Mouse (Mus musculus) cerebellum, postnatal 4 days (tissue): Measurements from ENCODE around the gene Slc26a3.
A peak's percentile ranks its signal among the peaks of the same experiment; 100 is the strongest.

Experiments
- DNase-seq, 2 experiments: peaks; one replicate each; pipeline ENCODE4 v3.0.0; 2022; ENCODE audit warnings: low spot score in 2 of 2, mixed read lengths in 1 of 2

The Slc26a3 gene

DNA sequence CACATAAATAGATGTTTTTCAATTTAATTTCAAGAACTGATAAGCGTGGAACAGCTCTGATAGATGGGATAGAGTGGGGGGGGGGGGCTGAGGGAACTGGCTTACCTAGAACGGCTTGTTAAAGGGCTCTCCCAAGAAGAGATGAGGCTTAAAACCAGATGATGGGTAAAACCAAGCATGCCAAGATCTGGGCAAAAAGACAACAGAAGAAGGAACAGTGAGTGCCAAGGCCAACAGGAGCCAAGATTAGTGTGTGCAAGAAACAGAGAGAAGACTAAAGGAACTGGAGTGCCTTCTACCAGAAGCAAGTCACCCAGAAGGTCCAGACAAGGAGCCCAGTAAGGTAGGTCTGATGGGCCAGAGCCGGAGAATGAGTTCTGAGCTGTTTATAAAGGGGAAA lies at the start of gene Slc26a3:
Slc26a3 (plus strand) TSS at position 301 of the 400 bp plus-strand sequence.
- no peak for DNase-seq

DNA sequence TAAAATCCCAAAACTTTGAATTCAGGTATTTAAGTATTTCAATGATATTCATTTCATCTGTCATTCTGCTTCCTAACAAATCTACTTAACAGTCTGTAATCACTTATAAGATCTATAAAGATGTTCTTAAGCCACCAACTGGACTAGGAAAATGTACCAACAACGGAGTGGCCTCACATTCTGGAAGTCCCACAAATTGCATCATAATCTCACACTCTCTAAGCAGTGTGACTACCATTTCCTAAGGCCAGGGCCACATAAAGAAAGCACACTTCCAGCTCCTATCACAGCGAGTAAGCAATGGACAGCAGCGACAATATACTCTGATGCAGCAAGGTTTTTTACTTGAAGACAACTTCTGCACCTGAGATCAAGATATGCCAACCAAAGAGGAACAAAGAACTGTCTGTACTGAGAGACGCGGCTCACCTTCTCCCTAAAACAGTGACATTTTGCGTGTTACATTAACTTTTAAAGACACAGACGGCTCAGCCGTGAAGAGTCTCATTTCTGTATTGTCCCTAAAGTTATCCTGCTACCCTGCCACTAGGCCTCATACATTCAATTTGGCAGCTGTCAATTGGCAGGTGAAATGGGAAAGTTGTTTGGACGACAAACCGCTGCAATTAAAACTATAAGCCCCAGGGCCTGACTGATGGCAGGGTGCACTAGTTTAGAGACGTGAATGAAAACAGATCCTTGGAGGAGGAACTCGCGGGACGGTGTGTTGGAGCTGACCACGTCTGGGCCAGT lies 40.3 kb upstream of the Slc26a3 start:
- no peak for DNase-seq

DNA sequence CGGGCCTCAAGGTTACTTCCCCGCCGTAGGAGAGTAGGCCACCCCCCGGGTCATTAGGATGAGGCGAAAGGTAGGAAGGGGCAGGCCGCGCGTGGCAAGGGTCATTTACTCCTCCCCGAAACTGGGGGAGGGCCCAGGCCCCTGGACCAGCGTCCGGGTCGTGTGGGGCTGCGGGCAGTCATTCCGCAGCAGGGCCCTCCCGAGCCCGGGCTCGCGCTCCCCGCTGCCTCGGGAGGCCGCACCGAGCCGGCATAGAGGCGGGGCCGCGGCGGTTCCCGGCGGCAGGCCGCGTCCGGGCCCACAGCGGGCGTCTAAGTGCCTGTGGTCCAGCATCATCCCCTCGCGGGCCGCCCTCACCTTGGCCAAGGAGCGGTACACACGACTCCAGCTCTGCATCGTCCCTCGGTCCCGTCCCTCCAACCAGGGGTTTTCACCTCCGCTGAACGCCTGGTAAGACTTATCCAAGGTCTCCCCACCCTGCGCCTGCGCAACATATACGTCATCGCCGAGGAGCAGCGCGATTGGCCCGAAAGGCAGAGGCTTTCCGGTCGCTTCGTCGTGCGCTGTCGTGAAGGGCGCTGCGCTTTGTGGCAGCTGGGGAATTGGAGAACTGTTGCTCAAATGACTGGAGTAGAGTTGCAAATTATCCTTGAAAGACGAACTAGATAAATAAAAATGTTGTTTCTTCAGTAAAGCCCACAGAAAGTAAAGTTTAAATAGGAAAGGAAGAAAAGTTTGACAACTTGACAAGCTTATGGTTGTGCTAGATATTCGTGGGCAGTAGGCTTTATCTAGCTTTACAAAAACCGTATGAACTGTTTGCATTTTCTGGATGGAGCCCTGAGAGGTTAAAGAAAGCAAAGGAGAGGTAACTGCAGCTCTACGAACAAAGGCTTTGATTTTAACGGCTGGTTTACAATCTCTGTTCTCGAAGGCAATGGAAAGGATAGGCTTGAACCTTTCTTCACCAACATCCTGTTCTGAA lies 39.4 kb upstream of the Slc26a3 start, which contains the start of gene Dld:
Dld (minus strand) TSS at position 510 of the 985 bp plus-strand sequence.
- DNase-seq: peak; percentile 91 to 92

DNA sequence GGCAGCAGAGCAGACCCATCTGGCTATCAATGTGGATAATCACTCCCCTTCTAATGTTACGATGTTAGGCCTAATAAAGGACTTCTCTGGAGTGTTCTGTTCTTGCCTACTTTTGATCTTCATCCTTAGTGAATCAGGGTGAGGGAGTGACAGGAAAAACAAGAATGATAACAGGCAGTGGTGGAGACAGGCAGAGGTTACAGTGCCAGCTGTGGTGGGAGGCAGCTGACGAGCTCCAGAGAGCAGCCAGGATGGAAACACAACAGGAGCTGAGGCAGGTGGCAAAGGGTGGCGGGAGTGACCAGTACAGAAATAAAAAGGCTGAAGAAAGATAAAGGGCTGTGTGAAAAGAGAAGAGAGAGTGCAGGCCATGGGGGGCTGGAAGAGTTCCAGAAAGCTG lies 24.2 kb upstream of the Slc26a3 start:
- DNase-seq: no peak

DNA sequence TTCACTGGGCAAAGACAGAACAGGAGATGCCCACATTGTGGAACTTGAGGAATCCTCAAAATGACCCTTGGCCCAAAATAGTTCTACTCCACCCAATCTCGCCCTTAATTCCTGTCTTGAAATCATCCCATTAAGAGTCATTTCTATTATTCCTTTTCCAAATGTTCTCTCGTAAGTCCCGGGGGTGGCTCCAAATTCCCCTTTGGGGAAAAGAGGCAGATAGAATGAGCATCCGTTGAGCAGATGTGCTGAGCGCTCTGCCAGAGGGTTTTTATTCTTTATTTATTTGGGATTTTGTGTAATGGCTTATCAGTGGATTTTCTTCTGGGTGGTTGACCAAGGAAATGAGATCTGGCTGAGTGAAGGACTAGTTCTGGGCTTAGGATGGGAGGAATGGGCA lies 22.9 kb upstream of the Slc26a3 start:
- DNase-seq: no peak

DNA sequence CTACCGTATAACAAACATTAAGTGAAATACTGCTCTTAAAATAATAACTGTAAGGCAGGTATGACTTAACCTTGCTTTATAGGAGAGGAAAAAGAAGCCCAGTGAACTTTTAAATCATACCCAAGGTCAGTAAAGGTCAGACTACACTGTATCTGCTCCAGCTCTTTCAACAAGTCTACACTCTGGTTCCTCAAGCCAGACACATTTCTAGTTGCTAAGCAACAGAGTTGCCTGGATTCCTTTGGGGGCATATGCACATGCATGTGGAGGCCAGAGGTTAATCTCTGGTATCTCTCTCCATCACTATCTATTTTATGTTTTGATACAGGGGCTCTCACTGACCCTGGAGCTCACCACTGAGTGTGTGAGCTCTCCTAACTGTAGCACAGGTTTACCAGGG lies 21.6 kb upstream of the Slc26a3 start:
- no peak for DNase-seq

DNA sequence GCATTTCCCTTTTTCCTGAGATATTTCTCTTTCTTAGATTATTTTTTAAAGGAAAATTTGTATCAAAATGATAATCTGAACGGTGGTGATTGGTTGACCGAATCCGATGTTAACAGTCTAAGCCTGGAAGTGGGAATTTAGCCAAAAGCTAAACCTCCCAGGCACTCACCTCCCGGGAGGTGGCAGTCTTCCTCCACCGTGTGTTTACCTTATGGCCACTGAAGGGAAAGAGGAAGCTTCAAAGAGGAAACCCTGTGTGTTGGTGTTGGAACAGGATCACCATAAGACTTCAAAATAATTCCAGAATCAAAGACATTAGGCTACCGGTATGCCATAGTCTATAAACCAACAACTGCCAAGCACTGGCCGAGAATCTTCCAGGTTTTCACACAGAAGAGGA lies 21.0 kb upstream of the Slc26a3 start:
- no peak for DNase-seq

DNA sequence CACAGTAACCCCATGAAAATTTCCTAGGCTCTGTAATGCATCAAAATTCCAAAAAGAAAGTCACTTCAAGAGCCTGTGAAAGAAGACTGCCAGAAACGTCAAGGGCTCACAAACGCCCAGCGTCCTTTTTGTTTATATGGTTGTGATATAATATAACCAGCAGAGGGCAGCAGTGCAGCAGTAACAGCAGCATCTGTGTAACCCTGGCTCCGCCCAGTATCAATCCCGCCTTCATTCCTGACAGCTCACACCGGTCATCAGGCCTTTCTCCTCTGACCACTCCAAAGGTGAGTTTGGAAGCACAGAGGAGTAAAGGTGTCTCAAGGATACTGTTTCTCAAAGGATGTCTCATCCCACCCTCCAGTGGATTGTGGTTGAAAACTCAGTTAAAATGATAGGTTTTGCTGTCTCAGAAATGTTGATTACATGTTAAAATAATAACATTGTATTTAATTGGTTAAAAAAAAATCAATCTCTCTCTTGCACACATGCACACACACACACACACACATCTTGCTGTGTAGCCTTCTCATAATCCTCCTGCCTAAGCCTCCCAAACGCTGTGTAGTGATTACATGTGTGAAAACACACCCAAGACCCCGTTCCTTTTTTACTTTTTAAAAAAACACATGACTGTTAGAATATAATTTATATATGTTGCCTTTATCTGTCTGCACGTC lies 15.9 kb upstream of the Slc26a3 start:
- DNase-seq: peak in 1 of 2 experiments; percentile 58

DNA sequence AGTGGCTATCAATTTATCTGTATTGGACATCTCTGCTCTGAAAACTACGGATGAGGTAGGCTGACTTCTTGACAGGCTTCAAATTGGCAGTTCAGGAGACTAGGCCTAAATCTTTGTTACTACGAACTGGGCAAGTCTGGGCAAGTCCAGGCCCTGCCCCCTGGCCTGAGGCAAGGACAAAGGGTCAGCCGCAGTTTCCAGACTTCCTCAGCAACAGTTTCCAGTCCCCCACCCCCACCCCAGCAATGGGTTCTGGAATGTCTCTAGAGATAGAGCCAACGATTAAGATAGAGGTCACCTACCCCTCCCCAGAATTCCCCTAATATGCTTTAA lies 15.4 kb upstream of the Slc26a3 start:
- no peak for DNase-seq

DNA sequence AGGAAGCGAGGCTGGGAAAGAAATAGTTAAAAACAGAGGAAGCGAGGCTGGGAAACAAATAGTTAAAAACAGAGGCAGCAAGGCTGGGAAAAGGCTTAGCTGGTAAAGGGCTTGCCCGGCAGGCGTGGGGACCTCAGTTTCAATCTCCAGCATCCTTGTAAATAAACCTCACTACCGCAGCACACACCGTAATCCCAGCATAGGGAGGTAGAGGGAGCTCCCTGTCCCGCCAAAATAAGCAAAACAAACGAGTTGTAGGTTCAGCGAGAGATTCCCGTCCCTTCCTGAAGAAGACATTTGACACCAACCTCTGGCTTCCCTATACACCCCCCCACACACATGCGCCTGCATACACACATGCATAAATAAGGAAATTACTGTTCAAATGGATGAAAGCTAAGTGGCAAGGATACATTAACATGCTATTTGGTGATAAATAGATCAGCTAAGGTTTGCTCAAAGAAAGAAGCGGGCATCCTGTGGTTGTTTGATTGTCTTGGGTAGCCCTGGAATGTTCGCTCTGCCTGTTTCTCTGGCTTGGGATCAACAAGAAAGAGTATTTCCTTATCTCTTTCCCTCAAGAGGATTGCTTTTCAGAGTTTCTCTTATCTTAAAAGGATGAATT lies 14.2 kb upstream of the Slc26a3 start:
- DNase-seq: no peak

DNA sequence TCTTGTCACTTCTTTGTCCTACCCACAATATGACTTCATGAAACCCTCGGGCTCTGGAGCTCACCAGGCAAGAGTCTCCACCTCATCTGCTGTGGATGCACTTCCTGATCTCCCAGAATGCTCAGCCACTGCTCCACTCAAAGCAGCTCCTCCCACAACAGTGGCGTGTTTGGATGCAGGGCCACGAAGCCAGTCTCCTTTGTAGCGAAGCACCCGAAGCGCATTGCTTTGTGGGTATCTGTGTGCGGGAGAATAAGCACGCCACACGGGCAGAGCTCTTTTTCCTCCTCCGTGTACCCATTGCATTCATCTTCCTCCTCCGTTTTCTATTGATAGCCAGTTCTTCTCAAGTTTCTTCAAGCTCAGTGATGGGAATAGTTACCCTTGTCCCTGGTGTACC lies 13.4 kb upstream of the Slc26a3 start:
- no peak for DNase-seq

DNA sequence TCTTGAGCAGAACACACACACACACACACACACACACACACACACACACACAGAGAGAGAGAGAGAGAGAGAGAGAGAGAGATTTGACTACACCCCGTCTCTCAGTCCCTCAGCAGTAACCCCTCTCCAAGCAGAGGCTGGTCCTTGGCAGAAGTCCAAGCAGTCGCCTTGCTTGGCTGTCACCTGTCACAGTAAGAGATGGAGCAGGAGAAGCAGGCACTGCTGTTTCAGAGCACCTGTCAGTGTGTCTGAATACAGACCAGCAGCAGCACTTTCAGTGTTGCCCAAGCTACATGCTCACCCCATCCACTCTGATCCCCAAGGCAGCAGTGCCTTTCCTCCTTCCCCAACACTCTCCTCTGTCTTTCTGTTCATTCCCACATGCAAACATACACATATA lies 9.8 kb upstream of the Slc26a3 start:
- DNase-seq: peak in 1 of 2 experiments; percentile 11

DNA sequence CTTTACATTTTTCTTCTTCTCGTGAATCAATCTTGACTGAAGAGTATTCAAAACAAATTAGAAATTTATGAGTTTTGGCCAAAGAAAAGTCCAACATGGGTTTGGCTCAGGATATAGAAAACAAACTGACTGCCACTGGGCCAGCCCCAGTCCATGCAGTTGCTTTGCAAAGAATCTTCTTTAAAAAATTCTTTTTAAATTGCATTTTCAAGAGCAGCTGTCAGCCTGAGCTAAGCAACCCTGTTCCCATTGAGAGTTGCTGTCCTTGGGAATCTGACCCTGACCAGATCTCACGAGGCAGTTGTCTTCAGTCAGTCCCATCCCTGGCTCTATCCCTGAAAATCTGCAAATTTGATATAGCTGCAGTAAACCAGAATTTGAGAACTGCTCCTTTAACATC lies 8.2 kb upstream of the Slc26a3 start:
- no peak for DNase-seq

DNA sequence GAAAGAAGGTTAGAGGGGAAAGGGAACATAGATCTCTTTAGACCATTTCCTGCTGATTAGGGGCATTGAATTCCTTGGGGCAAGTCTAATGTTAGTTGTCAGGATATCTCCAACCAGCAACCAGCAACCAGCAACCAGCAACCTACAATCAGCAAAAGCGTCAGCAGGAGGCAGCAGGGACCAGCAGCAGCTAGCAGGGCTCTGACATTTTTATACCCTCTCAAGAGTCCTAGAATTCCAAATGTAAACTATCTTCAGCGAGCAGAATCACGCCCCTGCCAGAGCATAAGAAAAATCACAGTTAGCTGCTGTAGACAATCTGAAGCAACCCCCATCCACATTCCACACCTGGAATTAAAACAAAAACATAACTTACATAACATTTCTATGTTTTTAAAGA lies 3.4 kb upstream of the Slc26a3 start:
- no peak for DNase-seq

DNA sequence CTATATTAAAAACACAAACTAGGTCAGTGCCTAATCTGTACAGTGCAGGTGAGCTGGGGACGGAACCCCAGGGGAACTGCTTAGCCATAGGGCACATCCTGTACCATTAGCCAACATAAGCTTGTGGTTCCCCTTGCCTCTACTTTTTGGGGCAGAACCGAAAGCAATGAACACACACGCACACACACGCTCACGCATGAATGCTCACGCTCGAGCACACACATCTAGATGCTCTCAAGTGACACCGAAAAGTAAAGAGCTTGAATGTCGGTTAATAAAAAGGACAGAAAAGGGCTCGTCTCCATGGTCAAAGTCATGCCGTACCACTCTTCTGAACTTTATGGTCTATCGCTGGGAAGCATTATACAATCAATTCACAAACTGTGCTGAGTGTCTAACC lies 1.0 kb downstream of the Slc26a3 start:
- DNase-seq: no peak

DNA sequence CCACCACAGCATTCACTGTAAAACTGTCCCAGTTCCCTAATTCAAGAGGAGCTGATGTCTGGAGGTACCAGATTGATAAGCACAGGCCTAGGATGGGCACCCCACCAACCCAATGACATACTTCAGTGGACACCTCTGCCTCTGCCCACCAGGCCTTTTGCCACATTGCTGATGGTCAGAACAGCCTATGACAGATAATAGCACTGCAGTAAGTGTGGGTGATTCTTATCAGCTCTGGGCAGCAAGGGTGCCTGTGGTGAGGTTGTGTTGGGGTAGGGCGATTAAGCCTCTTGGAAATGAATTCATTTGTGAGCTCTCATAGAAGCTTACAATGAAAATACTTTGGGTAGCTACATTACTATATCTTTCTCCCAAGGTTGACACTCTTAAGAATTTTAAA lies 5.2 kb downstream of the Slc26a3 start:
- no peak for DNase-seq

DNA sequence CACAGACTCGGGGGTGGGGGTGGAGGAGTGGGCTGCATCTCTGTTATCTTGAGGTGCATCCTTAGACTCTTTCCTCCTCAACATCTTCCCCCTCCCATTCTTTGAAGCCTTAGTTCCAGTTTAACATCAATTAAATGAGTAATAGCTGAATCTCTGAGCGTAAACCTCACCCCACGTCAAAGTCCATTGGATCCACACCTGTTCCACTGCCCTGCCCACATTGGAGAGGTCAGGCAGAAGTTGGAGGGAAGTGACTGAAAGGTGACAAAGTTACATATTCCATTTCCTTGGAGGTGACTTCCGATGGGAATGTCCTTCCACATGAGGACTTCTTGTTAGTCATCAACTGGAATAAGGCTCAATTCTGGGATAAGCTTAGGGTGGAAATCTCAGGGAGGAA lies 7.0 kb downstream of the Slc26a3 start:
- no peak for DNase-seq

DNA sequence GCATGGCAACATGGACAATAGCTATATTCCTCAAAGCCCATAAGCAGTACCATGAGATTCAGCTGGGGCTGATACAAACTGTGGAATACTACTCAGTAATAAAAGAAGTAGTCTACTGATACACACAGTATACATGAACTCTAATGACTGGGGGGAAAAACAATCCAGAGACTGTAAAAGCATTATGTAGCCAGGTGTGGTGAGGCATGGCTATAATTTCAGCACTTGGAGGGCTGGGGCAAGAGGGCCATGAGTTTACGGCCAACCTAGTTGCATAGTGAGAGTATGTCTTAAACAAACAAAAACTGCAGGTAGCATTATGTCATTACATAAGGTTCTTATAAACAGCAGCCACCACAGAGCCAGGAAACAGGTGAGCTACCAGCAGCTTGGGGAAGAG lies 10.2 kb downstream of the Slc26a3 start:
- no peak for DNase-seq

DNA sequence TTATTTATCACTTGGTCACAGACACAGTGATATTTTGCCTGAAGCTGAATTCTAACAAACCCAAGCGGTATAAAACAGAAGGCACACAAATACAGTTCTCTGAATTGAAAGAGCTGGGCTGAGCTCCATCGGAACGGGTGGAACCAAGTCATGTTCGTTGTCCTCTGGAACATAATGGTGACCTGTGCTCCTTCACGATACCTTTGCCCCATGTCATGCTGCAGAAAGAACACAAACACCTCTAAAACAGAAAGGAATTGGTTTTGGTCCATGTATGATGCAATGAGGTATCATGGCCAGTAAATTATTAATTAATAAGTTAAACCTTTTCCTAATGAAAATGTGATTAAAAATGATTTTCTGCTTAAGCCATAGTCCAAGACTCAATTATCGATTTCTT lies 11.3 kb downstream of the Slc26a3 start:
- DNase-seq: no peak

DNA sequence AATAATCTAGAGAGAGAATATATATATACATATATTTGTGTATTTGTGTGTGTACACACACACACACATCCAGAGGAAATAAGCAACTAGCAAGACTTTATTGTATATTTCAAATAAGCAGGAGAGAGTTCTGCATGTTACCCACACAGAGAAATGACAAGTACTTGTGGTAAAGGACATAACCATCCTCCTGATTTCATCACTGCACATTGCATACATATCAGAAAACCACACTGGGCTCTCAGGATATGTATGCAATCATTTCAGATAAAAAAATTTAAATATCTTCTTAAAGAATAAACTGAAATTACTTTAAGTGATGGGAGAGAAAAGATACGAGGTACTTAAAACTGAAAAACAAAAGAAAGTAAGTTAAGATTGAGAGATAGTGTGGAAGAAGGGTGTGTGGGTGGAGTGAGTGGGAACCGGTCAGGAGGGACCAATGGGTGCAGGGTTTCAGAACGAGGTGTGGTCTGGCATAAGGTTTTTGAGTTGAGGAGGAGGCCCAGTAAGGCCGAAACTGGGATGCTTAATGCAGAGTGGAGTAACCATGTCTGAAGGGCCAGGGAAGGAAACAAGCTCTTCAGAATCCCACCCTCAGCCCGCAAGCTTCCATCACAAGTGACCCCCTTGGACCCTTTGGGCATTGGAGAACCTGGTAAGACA lies 14.0 kb downstream of the Slc26a3 start:
- no peak for DNase-seq

DNA sequence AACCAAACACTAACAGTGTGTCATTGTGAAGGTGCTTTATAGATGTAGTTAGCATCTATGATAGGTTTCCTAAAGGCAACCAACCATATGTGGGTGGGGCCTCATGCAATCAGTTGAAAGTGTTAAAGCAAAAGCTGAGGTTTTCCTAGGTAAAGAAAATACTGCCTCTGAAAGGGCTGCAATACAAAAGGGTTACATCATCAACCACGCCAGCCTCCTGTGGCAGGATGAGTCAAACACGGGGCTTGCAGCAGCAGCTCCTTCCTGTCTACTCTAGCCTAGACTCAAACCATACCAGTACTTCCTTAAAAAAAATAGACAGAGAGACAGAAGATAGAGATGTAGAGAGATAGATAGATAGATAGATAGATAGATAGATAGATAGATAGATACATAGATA lies 25.3 kb downstream of the Slc26a3 start:
- no peak for DNase-seq
